Mouse (Mus musculus) ES-Bruce4 (cell line): Measurements from ENCODE around the gene Eps15l1. TPM values are rescaled to one million over a fixed set of nuclear protein-coding genes. Genes with fewer than 3 reads are reported as not detected.

Source experiments
- H3K27ac ChIP-seq: 2 replicates; pipeline ENCODE4 v1.5.1; 2012; ENCODE audit warnings: low read length, inconsistent platforms; ENCODE audit not compliant: insufficient read depth
- H3K27me3 ChIP-seq: 2 replicates; pipeline ENCODE4 v1.6.1; 2012; ENCODE audit warnings: mild to moderate bottlenecking, low read length, inconsistent platforms; ENCODE audit not compliant: control insufficient read depth, poor library complexity, insufficient read depth, severe bottlenecking
- H3K36me3 ChIP-seq: 2 replicates; pipeline ENCODE4 v1.6.1; 2012; ENCODE audit warnings: inconsistent platforms, mild to moderate bottlenecking, low read length, moderate library complexity; ENCODE audit not compliant: control insufficient read depth, poor library complexity, insufficient read depth, severe bottlenecking
- H3K4me1 ChIP-seq: one replicate; pipeline ENCODE4 v1.8.1; 2011; ENCODE audit warnings: low read length; ENCODE audit not compliant: control insufficient read depth, insufficient read depth
- H3K4me3 ChIP-seq: 2 replicates; pipeline ENCODE4 v1.5.1; 2011; ENCODE audit warnings: low read depth, mild to moderate bottlenecking, low read length
- H3K9ac ChIP-seq: 2 replicates; pipeline ENCODE4 v1.6.1; 2012; ENCODE audit warnings: low read depth, mild to moderate bottlenecking, inconsistent platforms; ENCODE audit not compliant: poor library complexity, severe bottlenecking
- H3K9me3 ChIP-seq: replicated peaks from 2 replicates; pipeline ENCODE4 v1.6.1; 2012; ENCODE audit warnings: mild to moderate bottlenecking, low read length, inconsistent platforms; ENCODE audit not compliant: control insufficient read depth, poor library complexity, insufficient read depth, severe bottlenecking
- CTCF ChIP-seq: IDR thresholded peaks from one replicate; pipeline ENCODE4 v1.8.1; 2011; ENCODE audit warnings: low read depth, low read length
- EP300 ChIP-seq: IDR thresholded peaks from 2 replicates; pipeline ENCODE4 v1.6.1; 2011; ENCODE audit warnings: low read depth, low read length; ENCODE audit not compliant: insufficient read depth
- POLR2A ChIP-seq: IDR thresholded peaks from one replicate; pipeline ENCODE4 v1.8.1; 2011; ENCODE audit warnings: low read length; ENCODE audit not compliant: insufficient read depth
- polyA plus RNA-seq: library from polyadenylated mRNA; stranded (reverse); fragments of >200 nt; gene quantifications from 2 replicates; pipeline ENCODE4 v1.2.4, GENCODE M21; 2011; ENCODE audit warnings: low read depth; ENCODE audit not compliant: missing spikeins, insufficient read depth, insufficient read length

Gene Eps15l1
- polyA plus RNA-seq, result 89.5 and 90.9 TPM in 2 replicates

- peak within 1 kb of the TSS; percentile 84 for H3K4me3 ChIP-seq
- peaks cover 4% of the 10 kb centered on the region for H3K4me1 ChIP-seq
- no peaks in the 10 kb centered on the region for H3K36me3 ChIP-seq
- H3K27ac ChIP-seq, result peak within 1 kb of the TSS; percentile 19
- H3K27me3 ChIP-seq, result no peaks in the 10 kb centered on the region
- TF ChIP-seq POLR2A (peak; percentile 74), EP300 (peak; percentile 59; the same call in 1 of the 2 replicates), CTCF (no peak)
- no peaks in the 10 kb centered on the region for H3K9me3 ChIP-seq
- peak within 1 kb of the TSS; percentile 88 for H3K9ac ChIP-seq
These were observed at the start of gene Eps15l1 for GRCm38 (mm10) chr8:72421362-72422335. Gene Eps15l1 (minus strand): TSS chr8:72421460.

GRCm38 (mm10) chr8:72470684-72471083 is 49.4 kb upstream of the Eps15l1 start:
- H3K36me3 ChIP-seq, result peaks cover 74% of the 10 kb centered on the region
- H3K27ac ChIP-seq, result no peak overlapping the region
- no peaks in the 10 kb centered on the region for H3K4me1 ChIP-seq
- no peaks in the 10 kb centered on the region for H3K9me3 ChIP-seq
- no peaks in the 10 kb centered on the region for H3K27me3 ChIP-seq
- H3K4me3 ChIP-seq, result no peak overlapping the region
- TF ChIP-seq EP300 (no peak), POLR2A (no peak), CTCF (no peak)
- H3K9ac ChIP-seq, result no peak overlapping the region

- H3K4me3 ChIP-seq, result no peak overlapping the region
- TF ChIP-seq POLR2A (no peak), CTCF (no peak), EP300 (no peak)
- no peaks in the 10 kb centered on the region for H3K9me3 ChIP-seq
- H3K9ac ChIP-seq, result no peak overlapping the region
- no peaks in the 10 kb centered on the region for H3K27me3 ChIP-seq
- no peaks in the 10 kb centered on the region for H3K4me1 ChIP-seq
- H3K36me3 ChIP-seq, result peaks cover 81% of the 10 kb centered on the region
- H3K27ac ChIP-seq, result no peak overlapping the region
These were observed 48.7 kb upstream of the Eps15l1 start for GRCm38 (mm10) chr8:72469984-72470383.

- Histone ChIP-seq H3K27me3 (no peaks in the 10 kb centered on the region), H3K36me3 (peaks cover 87% of the 10 kb centered on the region), H3K4me3 (no peak overlapping the region), H3K4me1 (no peaks in the 10 kb centered on the region), H3K9me3 (no peaks in the 10 kb centered on the region), H3K9ac (no peak overlapping the region), H3K27ac (no peak overlapping the region)
- no peak for TF ChIP-seq POLR2A
- TF ChIP-seq EP300, result no peak
- TF ChIP-seq CTCF, result no peak
These were observed 48.0 kb upstream of the Eps15l1 start for GRCm38 (mm10) chr8:72469243-72469642.

- no peak overlapping the region for H3K27ac ChIP-seq
- H3K9me3 ChIP-seq, result no peaks in the 10 kb centered on the region
- TF ChIP-seq CTCF (no peak), POLR2A (no peak), EP300 (no peak)
- H3K9ac ChIP-seq, result no peak overlapping the region
- H3K4me1 ChIP-seq, result no peaks in the 10 kb centered on the region
- H3K27me3 ChIP-seq, result no peaks in the 10 kb centered on the region
- H3K36me3 ChIP-seq, result peaks cover 96% of the 10 kb centered on the region
- H3K4me3 ChIP-seq, result no peak overlapping the region
These were observed 43.0 kb upstream of the Eps15l1 start for GRCm38 (mm10) chr8:72464211-72464610.

GRCm38 (mm10) chr8:72459881-72460533 is 38.7 kb upstream of the Eps15l1 start:
- TF ChIP-seq EP300 (no peak), POLR2A (no peak), CTCF (no peak)
- H3K36me3 ChIP-seq, result peaks cover 60% of the 10 kb centered on the region

More at GRCm38 (mm10) chr8:72459881-72460533, 38.7 kb upstream of the Eps15l1 start:
- no peak overlapping the region for H3K9ac ChIP-seq
- H3K27ac ChIP-seq, result no peak overlapping the region
- no peak overlapping the region for H3K4me3 ChIP-seq
- no peaks in the 10 kb centered on the region for H3K27me3 ChIP-seq
- no peaks in the 10 kb centered on the region for H3K4me1 ChIP-seq
- no peaks in the 10 kb centered on the region for H3K9me3 ChIP-seq
